In genomic region chr15:90223969-90224750, GRCm38 (mm10) we compare ENCODE assay signal across 8 mouse cellular contexts. TPM values are rescaled to one million over a fixed set of nuclear protein-coding genes. Genes with fewer than 3 reads are reported as not detected.
A peak's percentile ranks its signal among the peaks of the same experiment; 100 is the strongest.
DNase-seq lines count a peak whose midpoint lies in the region; ATAC-seq and TF ChIP-seq lines count a peak whose summit lies in the region.

Gene Alg10b (plus strand): TSS chr15:90224311.

- under 1% methylated on average over 24 of the region's 59 CpGs for WGBS in embryonic facial prominence, embryonic 14.5 days
- WGBS in heart, adult 2 months: under 1% methylated on average over 54 of the region's 59 CpGs
- 0% methylated on average over 47 of the region's 59 CpGs for WGBS in limb, embryonic 14.5 days
- under 1% methylated on average over 40 of the region's 59 CpGs for WGBS in midbrain, postnatal 0 days

- no peaks in the 10 kb centered on the region; the same call in 1 of the 2 replicates for H3K79me2 ChIP-seq in heart, adult 2 months (replicated peaks; ENCODE audit: control insufficient read depth, insufficient read depth, low read length)

- peak; percentile 47 for TF ChIP-seq CTCF in heart, adult 2 months (IDR thresholded peaks at IDR 0.05)
- TF ChIP-seq CTCF in midbrain, postnatal 0 days (IDR thresholded peaks at IDR 0.05): peak; percentile 50

- peak within 1 kb of the TSS; percentile 85 for H3K4me2 ChIP-seq in embryonic facial prominence, embryonic 14.5 days (ENCODE audit: low read depth, low read length)
- peak within 1 kb of the TSS; percentile 78 for H3K4me2 ChIP-seq in limb, embryonic 14.5 days (replicated peaks; ENCODE audit: low read depth, low read length, severe bottlenecking)
- peak within 1 kb of the TSS; percentile 71 for H3K4me2 ChIP-seq in midbrain, postnatal 0 days (ENCODE audit: low read depth, low read length, poor library complexity, severe bottlenecking)

- H3K27me3 ChIP-seq in embryonic facial prominence, embryonic 14.5 days (replicated peaks; ENCODE audit: control insufficient read depth, insufficient read depth, low read length): no peaks in the 10 kb centered on the region; the same call in 1 of the 2 replicates
- no peaks in the 10 kb centered on the region for H3K27me3 ChIP-seq in heart, adult 2 months (ENCODE audit: control insufficient read depth, insufficient read depth, low read length)
- no peaks in the 10 kb centered on the region for H3K27me3 ChIP-seq in limb, embryonic 14.5 days (ENCODE audit: control insufficient read depth, insufficient read depth, low read length)
- H3K27me3 ChIP-seq in midbrain, postnatal 0 days (ENCODE audit: insufficient read depth, low read length): no peaks in the 10 kb centered on the region

- H3K9ac ChIP-seq in embryonic facial prominence, embryonic 14.5 days (ENCODE audit: low read depth, low read length): peak within 1 kb of the TSS; percentile 95
- peak within 1 kb of the TSS; percentile 86 for H3K9ac ChIP-seq in heart, adult 2 months (ENCODE audit: low read depth, low read length)
- peak within 1 kb of the TSS; percentile 92 for H3K9ac ChIP-seq in limb, embryonic 14.5 days (ENCODE audit: low read depth, low read length, severe bottlenecking)
- H3K9ac ChIP-seq in midbrain, postnatal 0 days (replicated peaks; ENCODE audit: low read length, poor library complexity, severe bottlenecking): peak within 1 kb of the TSS; percentile 94

- intact Hi-C loops in heart, adult 2 months (cut with DNase I): loop anchor here (10.0 kb wide), 1 partner anchor 451 kb away; the partner anchor contains the start of gene Cpne8

- peak within 1 kb of the TSS; percentile 86 for H3K4me3 ChIP-seq in embryonic facial prominence, embryonic 14.5 days (ENCODE audit: low read depth, low read length)
- H3K4me3 ChIP-seq in heart, adult 2 months: peak within 1 kb of the TSS; percentile 64
- peak within 1 kb of the TSS; percentile 85 for H3K4me3 ChIP-seq in limb, embryonic 14.5 days (replicated peaks; ENCODE audit: low read length)
- peak within 1 kb of the TSS; percentile 82 for H3K4me3 ChIP-seq in midbrain, postnatal 0 days (ENCODE audit: low read depth, low read length)

- DNase-seq in 3T3-L1 (ENCODE audit: low read depth, low spot score): peak; percentile 94
- peak; percentile 47 to 69 for DNase-seq in adrenal gland, postnatal 4 days (ENCODE audit: low spot score in 2 of 2)
- DNase-seq in embryonic facial prominence, embryonic 14.5 days (ENCODE audit: low spot score): peak; percentile 98
- DNase-seq in heart, adult 2 months: peak; percentile 80 to 86
- peak; percentile 79 for DNase-seq in kidney, adult 9 months
- DNase-seq in limb, embryonic 14.5 days (ENCODE audit: low spot score): peak; percentile 97
- peak; percentile 98 for DNase-seq in midbrain, postnatal 0 days (ENCODE audit: low spot score)
- peak; percentile 46 to 66 for DNase-seq in spleen, postnatal 14 days (ENCODE audit: low spot score in 2 of 2)

- peak; percentile 84 for TF ChIP-seq POLR2A in heart, adult 2 months (IDR thresholded peaks at IDR 0.05; ENCODE audit: insufficient read depth, low read depth, low read length)
- TF ChIP-seq POLR2A in limb, embryonic 14.5 days (IDR thresholded peaks at IDR 0.05; ENCODE audit: borderline replicate concordance, extremely low read depth, insufficient read depth, insufficient read length): peak; percentile 90; the same call in 1 of the 2 replicates

- H3K4me1 ChIP-seq in embryonic facial prominence, embryonic 14.5 days (ENCODE audit: control insufficient read depth, insufficient read depth, low read length): peaks cover 3% of the 10 kb centered on the region; the same call in 1 of the 2 replicates
- peaks cover 3% of the 10 kb centered on the region for H3K4me1 ChIP-seq in heart, adult 2 months (ENCODE audit: control insufficient read depth, insufficient read depth, low read length)
- H3K4me1 ChIP-seq in limb, embryonic 14.5 days (ENCODE audit: control insufficient read depth, insufficient read depth, low read length): 0 out of 2 replicates have a peak, but pooled peaks cover 5% of the 10 kb centered on the region
- peaks cover 3% of the 10 kb centered on the region; the same call in 1 of the 2 replicates for H3K4me1 ChIP-seq in midbrain, postnatal 0 days (ENCODE audit: insufficient read depth, low read length)

- H3K27ac ChIP-seq in embryonic facial prominence, embryonic 14.5 days (replicated peaks; ENCODE audit: low read depth, low read length): peak within 1 kb of the TSS; percentile 81
- peak within 1 kb of the TSS; percentile 89 for H3K27ac ChIP-seq in heart, adult 2 months
- H3K27ac ChIP-seq in limb, embryonic 14.5 days (replicated peaks; ENCODE audit: low read depth, low read length): peak within 1 kb of the TSS; percentile 79
- H3K27ac ChIP-seq in midbrain, postnatal 0 days (ENCODE audit: low read depth, low read length): peak within 1 kb of the TSS; percentile 91

- peak; percentile 100 for ATAC-seq in embryonic facial prominence, embryonic 14.5 days (ENCODE audit: low read depth)
- ATAC-seq in limb, embryonic 14.5 days (ENCODE audit: low FRiP score, low read depth): peak; percentile 99
- ATAC-seq in midbrain, postnatal 0 days (ENCODE audit: low FRiP score): peak; percentile 100

- H3K9me3 ChIP-seq in embryonic facial prominence, embryonic 14.5 days (ENCODE audit: control insufficient read depth, low read length): no peaks in the 10 kb centered on the region
- H3K9me3 ChIP-seq in limb, embryonic 14.5 days (ENCODE audit: control insufficient read depth, low read length): no peaks in the 10 kb centered on the region
- no peaks in the 10 kb centered on the region for H3K9me3 ChIP-seq in midbrain, postnatal 0 days (ENCODE audit: low read length)

- H3K36me3 ChIP-seq in embryonic facial prominence, embryonic 14.5 days (ENCODE audit: control insufficient read depth, insufficient read depth, low read length): peaks cover 28% of the 10 kb centered on the region
- H3K36me3 ChIP-seq in heart, adult 2 months (ENCODE audit: control insufficient read depth, insufficient read depth, low read length): peaks cover 5% of the 10 kb centered on the region
- H3K36me3 ChIP-seq in limb, embryonic 14.5 days (ENCODE audit: control insufficient read depth, insufficient read depth, low read length): peaks cover 26% of the 10 kb centered on the region
- H3K36me3 ChIP-seq in midbrain, postnatal 0 days (ENCODE audit: insufficient read depth, low read length): peaks cover 11% of the 10 kb centered on the region

- TF ChIP-seq EP300 in heart, adult 2 months (IDR thresholded peaks at IDR 0.05; ENCODE audit: insufficient read depth, low read depth, low read length): 0 out of 2 replicates have a peak, but pooled peaks have one; percentile 30

RNA-seq across cellular contexts. Expression of gene Alg10b, which starts in this region (rescaled TPM):
- 10 to 100 TPM; 36.1 to 38.4 TPM for total RNA-seq in adrenal gland, postnatal 4 days (2021)
- polyA plus RNA-seq in embryonic facial prominence, embryonic 14.5 days (2014; fragmentation: Nextera tagmentation; extraction: Ambion mirVana): 31.4 and 34.0 TPM in 2 replicates
- 10 to 100 TPM; 22.6 to 24.3 TPM for total RNA-seq in heart, adult 2 months (2021)
- polyA plus RNA-seq in heart, adult 2 months (2012; rRNA removed): 8.0 and 19.8 TPM in 2 replicates
- 29.0 and 35.4 TPM in 2 replicates for polyA plus RNA-seq in limb, embryonic 14.5 days (2012; rRNA removed)
- 33.0 and 36.3 TPM in 2 replicates for polyA plus RNA-seq in limb, embryonic 14.5 days (2014; fragmentation: Nextera tagmentation; extraction: Ambion mirVana)
- 76.0 and 96.8 TPM in 2 replicates for total RNA-seq in midbrain, postnatal 0 days (2014; rRNA removed)
- polyA plus RNA-seq in midbrain, postnatal 0 days (2015; fragmentation: Nextera tagmentation; extraction: Ambion mirVana): 29.1 and 34.8 TPM in 2 replicates

Comparison
In these comparisons a context has a peak if more than half of its experiments do, and no peak if none do; other contexts are left out.
1. Peak in every context shown above with its lines: DNase-seq, ATAC-seq, H3K4me3 ChIP-seq and H3K27ac ChIP-seq.